Mouse (Mus musculus) kidney, postnatal 4 days (tissue): ENCODE data around the gene Mrm2.
"Not testable (repeated sequence)": the region's sequence is repeated elsewhere in the genome, so short reads cannot be mapped to it uniquely, and the experiment has no call there.

Experiments used
- DNase-seq, 2 experiments: peaks; one replicate each; pipeline ENCODE4 v3.0.0; 2021; ENCODE audit warnings: mixed read lengths in 2 of 2

Gene Mrm2

DNA sequence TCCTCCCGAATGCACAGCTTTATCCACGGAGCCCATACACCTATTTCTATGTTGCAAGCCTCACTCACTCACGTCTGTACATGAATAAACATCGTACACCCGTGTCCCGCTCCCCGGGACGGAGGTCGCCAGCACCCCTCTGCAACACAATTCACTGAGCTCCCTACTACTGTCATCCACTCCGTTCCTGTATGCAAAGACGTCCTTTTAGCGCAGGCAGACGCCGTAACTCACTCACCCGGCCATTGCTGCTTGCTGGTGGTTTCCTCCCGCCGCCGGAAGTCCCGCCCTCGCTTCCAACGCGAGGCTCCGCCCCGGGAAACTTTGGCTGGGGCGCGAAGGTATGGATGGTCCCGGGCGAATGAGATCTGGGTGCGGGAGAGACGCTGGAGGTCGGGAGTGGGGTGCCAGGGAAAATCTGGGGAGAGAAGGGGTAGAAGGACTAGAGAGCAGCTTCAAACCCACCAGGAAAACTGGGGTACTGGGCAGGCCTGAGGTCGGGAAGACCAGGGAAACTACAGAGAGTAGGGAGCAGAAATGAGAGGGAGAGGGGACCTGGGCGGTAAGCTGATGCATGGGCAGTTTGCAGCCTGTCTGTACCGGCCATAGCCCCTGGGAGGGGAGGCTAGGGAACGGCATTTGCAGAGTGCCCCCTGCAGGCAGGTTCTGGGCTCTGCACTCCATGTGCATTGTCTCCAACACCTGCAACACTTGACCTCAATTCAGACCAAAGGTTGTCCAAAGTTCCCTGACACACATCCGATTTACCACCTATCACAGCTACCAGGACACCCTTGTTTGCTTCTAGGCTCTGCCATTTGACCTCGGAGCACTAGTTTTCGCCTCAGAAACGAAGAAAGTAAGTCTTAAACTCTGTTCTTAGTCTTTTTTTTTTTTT lies at the start of gene Mrm2:
Gene Mrm2, minus strand, starts transcription at position 284 of the 898 bp plus-strand sequence.
- DNase-seq = peak; percentile 91 to 93

DNA sequence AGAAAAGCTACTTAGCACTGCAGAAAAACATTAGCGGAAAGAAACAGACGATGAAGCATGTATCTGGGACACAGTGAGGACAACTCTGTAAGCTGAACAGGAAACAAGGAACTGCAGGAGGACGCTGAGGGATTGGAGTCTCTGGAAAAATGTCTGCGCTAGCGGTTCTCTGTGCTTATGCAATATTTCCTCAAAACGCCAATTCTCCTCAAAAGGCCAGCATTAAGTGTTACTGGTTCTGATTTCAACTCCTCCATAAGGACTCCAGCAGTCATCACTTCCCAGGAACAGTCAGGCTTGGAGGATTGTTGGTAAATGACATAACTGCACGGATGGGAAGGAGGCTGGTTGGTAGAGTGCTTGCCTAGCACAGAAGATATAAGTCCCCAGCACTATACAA lies 49.5 kb upstream of the Mrm2 start:
- peak in 1 of 2 experiments; percentile 1 for DNase-seq

DNA sequence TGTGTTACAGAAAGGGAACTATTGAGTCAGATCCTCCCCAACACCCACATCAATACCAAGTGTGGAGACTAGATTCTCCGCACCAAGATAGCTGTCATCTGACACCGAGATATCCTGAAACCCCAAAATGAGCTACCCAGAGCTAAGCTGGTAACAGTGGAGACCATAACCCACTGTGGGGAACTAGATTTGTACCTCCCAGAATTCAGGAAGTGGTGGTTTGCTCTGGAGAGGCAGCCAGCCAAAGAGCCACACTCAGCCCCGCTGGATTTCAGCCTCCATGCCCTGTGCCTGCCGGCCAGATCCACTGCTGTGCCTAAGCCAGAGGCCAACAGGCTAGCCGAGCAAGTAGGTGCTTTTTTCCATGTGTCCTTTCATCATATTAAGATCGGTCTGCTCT lies 47.6 kb upstream of the Mrm2 start:
- no peak for DNase-seq

DNA sequence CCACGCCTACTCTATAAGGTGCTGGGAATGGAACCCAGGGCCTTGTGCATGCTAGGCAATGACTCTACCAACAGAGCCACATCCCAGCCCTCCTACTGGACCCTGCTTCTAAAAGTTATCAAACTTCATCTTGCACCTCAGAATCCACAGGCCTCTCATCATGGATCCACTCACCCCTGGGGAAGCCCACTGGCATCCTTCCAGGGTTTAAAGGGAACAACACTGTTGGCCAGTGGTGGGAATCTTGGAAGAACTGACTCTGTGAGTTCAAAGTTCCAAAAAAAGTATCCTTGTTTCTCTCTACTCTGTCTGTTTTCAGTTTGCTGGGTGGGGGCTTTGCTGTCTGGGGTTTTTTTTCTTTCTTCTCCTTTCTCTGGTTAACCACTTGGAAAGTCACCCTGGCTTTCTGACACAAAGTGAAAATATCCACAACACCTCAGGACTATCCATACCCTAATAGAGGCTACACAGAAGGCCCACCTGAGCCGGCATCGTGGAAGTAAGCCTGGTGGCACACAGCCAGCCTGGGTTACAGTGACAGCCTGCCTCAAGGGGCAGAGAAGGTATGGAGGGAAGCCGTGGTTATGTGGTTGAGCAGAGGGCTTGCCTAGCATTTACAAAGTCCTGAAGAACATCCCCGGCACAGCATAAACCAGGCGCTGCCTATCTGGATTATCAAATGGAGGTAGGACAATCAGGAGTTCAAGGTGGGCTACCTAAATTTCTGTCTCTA lies 46.6 kb upstream of the Mrm2 start:
- no peak for DNase-seq

DNA sequence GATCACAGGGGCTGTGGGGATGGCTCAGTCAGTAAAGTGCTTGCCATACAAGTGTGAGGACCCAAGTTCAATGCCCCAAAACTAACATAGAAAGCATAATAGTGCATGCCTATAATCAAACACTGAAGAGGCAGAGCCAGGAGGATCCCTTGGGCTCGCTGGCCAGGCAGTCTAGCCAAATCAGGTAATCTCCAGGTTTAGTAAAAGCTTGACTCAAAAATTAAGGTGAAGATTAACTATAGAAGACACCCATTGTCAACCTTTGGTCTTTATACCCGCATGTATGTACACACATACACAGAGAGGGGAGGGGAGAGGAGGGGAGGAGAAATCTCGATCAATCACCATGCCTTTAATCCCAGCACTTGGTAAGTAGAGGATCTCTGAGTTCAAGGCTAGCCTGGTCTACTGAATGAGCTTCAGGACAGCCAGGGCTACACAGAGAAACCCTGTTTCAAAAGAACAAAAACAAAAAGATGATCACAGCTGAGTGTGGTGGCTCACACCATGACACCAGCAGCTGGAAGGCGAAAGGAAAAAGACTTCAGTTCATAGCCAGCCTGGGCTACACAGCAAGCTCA lies 43.6 kb upstream of the Mrm2 start:
- no peak for DNase-seq

DNA sequence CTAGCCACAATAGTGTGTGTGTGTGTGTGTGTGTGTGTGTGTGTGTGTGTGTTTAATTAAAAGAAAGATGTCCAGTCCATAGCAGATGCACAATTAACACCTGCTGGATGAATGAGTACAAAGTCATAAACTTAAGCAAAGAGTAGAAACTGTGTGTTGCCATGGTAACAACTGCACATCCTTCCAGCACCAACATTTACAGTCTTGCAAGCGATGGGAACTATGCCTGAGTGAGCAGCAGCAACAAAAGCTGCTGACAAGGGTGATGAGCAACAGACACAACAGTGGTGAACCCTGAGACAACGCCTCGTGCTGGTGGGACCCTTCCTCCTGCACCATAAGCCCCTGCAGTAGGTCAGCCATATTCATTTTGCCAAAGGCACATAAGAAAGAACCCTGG lies 42.5 kb upstream of the Mrm2 start:
- no peak for DNase-seq

DNA sequence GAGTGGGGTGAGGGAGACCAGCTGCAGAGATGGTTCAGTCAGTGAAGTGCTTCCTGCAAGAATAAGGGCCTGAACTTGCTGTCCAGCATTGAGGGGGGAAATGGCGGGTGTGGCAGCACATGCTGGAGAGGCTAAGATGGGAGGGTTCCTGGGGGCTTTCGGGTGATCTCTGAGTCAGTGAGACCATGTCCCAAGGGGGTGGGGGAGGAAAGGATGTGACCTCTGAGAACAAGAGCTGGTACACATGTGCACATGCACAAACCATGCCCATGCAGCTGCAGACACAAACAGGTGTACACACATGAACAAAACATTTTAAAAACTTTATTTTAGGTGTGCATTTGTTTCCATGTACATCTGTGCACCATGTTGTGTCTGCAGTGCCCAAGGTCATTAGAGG lies 42.0 kb upstream of the Mrm2 start:
- no peak for DNase-seq

DNA sequence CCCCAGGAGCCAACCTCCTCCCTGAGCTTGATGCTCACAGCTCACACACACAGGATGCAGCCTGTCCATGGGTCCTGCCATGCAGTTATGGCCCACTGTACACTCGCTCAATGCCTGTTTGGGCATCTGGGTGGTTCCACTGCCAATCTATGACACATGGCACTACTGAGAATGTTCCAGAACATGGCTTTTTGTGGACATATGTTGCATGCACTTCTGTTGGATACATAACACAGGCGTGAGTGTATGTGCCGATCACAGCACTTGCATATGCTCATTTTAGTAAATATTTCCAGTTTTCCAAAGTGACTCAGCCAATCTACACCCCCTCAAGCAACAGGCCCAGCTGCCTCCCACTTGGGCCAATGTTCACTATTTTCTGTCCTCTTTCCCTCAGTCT lies 40.0 kb upstream of the Mrm2 start:
- DNase-seq = no peak

DNA sequence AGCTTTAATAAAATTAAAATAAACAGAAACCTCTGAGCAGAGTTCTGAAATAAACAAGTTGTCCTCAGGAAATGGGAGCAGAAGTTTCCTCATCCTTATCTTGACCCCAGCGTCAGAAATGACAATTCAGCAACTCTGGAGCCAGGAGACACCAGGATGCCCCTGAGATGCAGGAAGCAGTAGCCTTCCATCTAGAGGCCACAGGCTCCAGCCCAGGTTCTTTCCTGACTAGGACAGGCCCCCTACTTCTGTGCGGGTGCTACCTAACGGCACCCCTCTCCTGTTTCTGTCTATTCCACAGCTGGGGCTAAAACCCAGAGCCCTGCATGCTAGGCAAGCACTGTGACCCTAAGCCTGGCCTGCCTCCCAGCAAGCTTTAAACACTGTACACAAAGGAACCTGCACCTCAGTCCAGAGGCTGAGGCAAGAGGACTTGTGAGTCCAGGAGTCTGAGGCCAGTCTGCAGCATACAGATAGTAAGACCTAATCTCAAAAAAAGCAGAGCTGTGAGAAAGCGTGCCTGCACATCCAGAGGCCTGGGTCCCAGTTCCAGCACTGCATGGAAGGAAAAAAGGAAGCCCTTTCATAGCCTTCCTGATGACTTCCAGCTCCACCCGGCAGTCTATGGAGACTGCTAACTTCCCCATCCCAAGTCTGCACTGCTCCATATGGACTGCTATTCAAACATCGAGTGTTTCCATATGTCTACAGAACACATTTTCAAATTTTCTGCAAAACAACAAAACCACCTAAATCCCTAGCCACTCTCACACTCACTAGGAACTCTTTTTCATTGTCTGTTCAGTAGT lies 39.0 kb upstream of the Mrm2 start:
- DNase-seq = no peak

DNA sequence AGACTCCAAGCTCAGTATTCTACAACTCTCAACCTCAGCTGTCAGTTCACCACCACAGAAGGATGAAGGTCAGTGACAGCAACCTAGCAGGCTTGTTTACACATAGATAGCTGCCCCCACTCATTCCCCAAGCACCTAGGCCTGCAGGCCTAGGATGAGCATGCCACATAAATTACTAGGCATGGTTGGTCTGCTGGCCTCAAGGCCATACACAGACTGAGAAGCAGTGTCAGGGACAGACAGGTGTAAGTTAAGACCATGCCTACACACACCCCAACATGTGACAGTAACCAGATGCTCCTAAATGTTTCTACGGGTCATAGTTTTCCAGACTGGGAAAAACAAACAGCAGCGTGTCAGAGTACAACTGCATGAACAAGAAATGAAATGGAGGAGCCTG lies 37.8 kb upstream of the Mrm2 start:
- no peak for DNase-seq

DNA sequence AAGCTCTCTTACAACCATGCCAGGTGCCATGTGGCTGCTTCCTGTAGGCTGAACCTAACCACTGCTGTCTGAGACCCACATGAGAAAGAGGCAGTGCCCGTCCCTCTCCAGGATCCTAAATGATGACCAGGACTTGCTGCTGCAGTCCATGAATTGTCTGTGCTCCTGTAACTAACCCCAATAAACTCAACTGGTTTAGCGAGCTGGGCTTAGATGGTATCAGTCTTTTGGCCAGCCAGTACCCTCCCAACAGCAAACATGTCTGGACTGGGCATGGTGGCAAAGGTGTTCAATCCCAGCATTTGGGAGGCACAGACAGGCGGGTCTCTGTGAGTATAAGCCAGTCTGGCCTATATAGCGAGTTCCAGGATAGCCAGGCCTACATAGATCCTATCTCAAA lies 37.2 kb upstream of the Mrm2 start:
- no peak for DNase-seq

DNA sequence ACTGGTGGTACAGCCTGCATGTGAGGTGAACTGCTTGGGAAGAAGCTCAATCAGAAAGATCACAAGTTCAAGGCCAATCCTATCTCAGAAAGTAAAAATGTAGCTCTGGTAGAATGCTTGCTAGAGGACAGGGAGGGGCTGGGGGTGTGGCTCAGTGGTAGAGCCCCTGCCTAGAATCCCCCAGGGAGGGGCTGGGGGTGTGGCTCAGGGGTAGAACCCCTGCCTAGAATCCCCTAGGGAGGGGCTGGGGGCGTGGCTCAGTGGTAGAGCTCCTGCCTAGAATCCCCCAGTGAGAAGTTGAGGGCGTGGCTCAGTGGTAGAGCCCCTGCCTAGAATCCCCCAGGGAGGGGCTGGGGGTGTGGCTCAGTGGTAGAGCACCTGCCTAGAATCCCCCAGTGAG lies 36.4 kb upstream of the Mrm2 start:
- DNase-seq = not testable (repeated sequence)

DNA sequence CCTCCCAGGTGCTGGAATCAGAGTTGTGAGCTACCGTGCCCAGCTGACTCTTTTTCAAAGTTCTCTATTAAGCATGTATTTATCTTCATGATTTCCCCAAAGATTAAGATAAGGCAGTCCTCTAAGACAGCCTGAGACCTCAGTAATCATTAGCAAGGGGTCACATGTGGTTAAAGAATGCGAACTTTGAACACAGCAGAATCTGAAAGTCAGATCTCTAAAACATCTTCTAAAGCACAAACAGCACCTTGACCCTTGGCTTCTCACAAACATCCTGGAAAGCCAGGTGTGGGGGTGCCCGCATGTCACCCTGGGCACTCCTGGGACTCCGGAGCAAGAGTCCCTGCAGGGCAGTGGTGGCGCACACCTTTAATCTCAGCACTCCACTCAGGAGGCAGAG lies 32.7 kb upstream of the Mrm2 start:
- no peak for DNase-seq

DNA sequence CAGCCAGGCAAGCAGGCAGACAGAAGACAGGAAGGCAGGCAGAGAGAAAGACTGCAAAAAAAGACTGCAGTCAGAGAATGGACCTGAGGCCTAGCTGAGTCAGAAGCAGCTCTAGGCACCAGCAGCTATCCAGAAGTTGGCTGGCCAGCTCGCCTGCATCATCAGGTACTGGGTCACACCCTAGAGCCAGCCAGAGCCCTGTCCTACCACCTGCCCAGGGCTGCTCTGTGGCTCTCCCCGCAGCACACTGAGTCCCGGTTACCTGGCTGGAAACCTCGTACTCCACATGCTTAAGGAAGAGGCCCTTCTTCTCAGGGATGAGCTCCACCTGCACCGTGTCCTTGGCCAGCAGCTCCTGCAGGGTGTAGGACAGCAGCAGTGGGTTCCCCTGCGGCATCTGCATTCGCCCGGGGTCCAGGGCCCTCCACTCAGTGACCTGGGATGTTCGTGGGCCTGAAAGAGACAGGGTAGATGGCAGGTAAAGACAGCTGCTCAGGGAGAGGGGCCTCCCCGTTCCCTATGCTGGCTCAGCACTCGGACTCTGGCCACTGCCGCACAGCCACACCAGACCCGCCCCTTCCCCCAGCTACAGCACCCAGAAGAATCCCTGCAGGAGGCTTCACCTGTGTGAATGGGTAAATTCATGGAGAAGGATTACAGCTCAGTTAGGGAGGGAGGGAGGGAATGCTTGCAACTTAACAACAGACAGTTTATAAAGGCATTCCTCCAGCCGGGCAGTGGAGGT lies 28.4 kb upstream of the Mrm2 start:
- DNase-seq = peak; percentile 38 to 62

DNA sequence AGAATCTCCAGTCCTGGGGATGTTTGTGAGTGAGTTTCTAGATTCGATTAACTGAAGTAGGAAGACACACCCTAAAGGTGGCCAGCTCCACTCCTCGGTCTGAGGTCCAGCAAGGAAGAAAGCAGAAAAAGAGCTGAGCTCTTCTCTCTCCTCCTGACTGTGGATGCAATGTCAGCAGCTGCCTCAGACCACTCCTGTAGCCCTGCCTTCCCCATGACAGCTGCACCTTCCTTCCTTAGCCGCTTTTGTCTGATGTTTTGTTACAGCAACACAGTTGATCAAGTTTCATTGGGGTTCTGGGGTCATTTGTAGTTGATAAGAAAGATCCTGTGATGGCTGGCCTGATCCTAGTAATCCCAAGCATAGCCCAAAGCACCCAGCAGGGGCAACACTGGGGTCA lies 25.8 kb upstream of the Mrm2 start:
- no peak for DNase-seq

DNA sequence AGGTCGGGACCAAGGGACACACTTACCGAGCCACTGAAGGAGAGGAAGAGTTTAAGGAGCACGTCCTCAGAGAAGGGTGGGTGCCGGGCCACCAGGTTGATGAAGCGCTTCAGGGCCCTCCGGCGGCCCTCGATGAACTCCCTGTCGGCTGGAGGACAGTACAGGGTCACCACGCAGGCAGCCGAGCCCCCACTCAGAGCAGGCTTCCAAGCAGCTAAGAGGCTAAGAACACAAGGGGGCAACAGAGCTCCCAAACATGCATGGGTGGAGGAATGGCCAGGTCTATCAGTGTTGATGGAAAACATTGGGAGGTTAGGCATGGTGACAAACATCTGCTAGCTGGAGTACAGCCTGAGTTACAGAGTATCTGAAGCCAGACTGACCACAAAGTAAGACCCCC lies 24.2 kb upstream of the Mrm2 start:
- DNase-seq = peak; percentile 30 to 50

DNA sequence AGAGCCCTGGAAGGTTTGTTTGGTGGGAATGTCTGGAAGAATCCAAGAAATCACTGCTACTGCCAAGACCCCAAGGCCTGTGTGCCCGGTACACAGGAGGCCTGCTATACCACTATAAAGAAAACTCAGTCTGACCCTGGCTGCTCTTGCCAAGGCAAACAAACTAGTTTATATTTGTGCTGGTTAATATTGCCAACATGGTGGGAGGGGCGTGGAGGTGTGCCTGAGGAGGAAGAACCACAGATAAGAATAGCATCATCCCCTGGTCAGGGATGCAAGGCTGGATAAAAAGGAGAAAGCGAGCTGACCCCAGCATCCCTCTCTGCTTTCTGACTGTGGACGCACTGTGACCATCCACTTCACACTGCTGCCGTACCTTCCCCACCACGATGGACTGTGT lies 20.7 kb upstream of the Mrm2 start:
- DNase-seq = no peak

DNA sequence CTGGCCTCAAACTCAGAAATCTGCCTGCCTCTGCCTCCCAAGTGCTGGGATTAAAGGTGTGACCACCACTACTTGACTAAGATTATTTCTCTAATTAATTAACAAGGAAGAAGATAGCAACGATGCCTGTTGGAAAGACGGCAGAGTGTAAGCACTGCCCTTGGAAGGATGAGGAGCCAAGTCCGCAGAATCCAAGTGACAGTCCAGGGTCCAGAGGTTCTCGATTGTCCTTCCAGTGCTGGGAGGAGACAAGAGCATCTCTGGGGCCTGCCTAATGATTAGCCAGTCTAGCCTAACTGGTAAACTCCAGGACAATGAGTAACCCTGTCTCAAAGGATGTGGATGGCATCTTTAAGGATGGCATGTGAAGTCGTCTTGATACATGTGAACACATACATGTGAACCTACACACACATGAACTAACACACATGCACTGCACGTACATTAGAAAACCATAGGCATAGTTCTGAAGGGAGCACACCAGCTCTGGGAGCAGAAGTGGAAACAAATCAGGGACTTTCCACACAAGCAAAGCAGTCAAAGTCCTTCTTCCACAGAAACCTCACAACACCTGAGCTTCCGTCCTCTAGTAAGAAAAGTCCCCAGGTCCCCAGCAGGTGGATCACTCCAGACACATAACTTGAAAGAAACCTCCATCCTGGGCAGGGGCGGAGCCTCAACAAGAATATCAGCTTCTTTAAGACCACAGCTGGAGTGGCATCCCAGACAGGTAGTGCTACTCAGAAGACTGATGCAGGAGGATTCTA lies 19.2 kb upstream of the Mrm2 start:
- no peak for DNase-seq

DNA sequence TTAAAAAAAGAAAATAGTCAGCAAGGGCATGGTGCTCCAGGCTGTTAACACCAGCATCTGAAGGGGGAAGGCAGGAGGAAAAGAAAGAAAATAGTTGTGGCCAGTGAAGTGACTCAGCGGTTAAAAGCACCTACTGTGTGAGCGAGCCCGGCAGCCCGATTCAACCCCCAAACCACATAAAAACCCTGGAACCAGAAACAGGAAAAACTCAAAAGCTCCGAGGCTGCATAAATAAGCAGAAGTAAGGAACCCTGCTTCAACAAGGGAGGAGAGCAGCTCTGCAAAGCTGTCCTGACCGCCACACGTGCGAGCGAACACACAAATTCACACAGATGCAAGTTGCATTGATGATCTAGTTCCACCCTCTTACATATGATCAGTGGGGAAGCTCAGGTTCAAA lies 18.2 kb upstream of the Mrm2 start:
- no peak for DNase-seq

DNA sequence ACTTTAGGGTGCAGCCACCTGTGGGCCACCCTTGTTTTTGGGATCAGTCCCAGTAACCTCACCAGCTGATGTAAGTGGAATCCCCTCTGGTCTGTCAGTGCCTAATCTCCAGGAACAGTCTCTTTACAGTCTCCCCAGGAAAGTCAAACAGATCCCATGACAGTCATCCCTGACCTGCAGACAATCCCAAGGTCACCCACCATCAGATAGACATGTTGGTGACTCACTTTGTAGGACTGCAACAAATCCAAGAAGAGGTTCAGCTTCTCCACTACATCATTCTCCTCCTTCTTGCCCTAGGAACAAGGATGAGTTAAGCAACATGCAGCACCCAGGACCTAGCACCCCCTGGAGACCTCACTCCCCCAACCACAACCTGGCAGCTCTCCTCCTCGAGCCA lies 14.4 kb upstream of the Mrm2 start:
- DNase-seq = no peak

DNA sequence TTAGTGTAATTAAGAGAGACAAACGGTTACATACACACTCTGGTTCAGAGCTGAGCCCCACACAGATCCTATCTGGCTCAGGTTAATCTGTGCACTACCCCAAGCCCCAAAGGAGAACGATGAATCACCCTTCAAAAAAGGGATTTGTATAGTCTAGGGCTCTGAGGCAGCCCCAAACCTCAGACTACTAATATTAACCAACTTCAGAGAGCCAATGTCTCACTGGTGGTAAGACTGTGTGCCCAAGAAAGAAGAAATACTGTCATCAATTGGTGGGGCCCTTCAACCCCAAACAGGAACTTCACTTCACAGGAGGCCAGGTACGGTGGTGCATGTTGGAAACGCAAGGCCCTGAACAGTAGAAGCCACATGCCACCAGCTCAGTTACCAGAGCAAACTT lies 13.5 kb upstream of the Mrm2 start:
- DNase-seq = no peak

DNA sequence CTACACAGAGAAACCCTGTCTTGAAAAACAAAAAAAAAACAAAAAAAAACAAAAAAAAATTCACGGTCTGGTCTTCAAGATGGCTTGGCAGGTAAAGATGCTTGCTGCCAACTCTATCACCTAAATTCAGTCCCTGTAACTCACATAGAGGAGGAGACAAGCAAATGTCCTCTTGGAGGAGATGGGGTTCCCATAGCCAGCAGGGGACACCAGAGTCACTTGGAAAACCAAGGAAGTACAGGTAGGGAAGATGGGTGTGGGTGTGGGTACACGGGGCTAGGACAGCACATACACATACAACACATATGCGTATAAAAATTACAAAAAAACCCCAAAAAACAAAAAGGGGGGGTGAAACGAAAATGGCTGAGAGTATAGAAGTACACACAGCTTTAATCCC lies 11.2 kb upstream of the Mrm2 start:
- DNase-seq = no peak
